Mouse (Mus musculus) stomach, postnatal 0 days (tissue): ENCODE results near the gene Pikfyve.

Experiments used
- CTCF ChIP-seq: IDR thresholded peaks from 2 replicates; pipeline ENCODE4 v1.5.1; 2016; ENCODE audit warnings: antibody characterized with exemption, low read depth, mild to moderate bottlenecking, moderate library complexity
- EP300 ChIP-seq: optimal IDR thresholded peaks from 2 replicates; pipeline ENCODE3; 2016; ENCODE audit warnings: antibody characterized with exemption

- TF ChIP-seq CTCF (no peak), EP300 (no peak)
Measured at GRCm38 (mm10) chr1:65223654-65224053, 37.2 kb downstream of the Pikfyve start.
